7 mouse cellular contexts compared by ENCODE assay signal in the genomic region with DNA sequence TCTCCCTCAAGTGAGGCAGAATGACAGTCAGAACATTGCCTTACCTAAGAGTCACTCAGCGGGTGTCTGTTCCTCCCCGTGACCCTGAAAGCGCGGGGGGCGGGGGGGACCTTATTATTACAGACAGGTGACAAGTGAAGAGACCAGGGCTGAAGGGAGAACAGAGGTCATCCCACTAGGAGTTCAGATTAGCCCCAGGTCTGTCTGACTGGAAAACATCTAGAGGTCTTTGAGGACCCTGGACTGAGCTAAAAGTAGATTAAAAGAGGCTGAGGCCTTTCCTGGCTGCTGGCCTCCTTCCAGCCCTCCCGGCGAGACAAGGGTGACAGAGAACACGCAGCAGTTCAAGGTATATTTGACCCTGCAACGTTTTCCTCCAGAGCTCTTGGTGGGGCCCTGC.
"Had no signal": no experiment of that assay in that cellular context is flagged by ENCODE, and none has a peak within 500 bp of the region (broad histone marks: within the 10 kb centered on the region; RNA-seq: fewer than 3 reads in every experiment).

No protein-coding gene starts in this region.

- H3K4me3 ChIP-seq: limb, embryonic 12.5 days; midbrain, embryonic 13.5 days had no signal

- H3K9ac ChIP-seq: limb, embryonic 12.5 days; liver, embryonic 14.5 days; midbrain, embryonic 13.5 days had no signal

- H3K4me1 ChIP-seq: limb, embryonic 12.5 days had no signal

- DNase-seq: layer of hippocampus, adult 9-11 months; lung, adult 18-20 months; right cerebral cortex, postnatal 14 days; thymus, postnatal 36 days had no signal

- ATAC-seq: midbrain, embryonic 13.5 days had no signal

- H3K4me2 ChIP-seq: limb, embryonic 12.5 days; midbrain, embryonic 13.5 days had no signal

- H3K27ac ChIP-seq: limb, embryonic 12.5 days; liver, embryonic 14.5 days; midbrain, embryonic 13.5 days had no signal

- H3K9me3 ChIP-seq: limb, embryonic 12.5 days; midbrain, embryonic 13.5 days had no signal

- H3K36me3 ChIP-seq: limb, embryonic 12.5 days; midbrain, embryonic 13.5 days had no signal
